Mouse (Mus musculus) adrenal gland, postnatal 10 days (tissue): ENCODE measurements around the gene Ppp2r5d. TPM values are rescaled to one million over a fixed set of nuclear protein-coding genes. Genes with fewer than 3 reads are reported as not detected.
A peak's percentile ranks its signal among the peaks of the same experiment; 100 is the strongest.

Experiments
- DNase-seq: peaks from one replicate; pipeline ENCODE4 v3.0.0; 2021; ENCODE audit warnings: mixed read lengths
- total RNA-seq, 2 experiments: library from RNA; stranded (reverse); gene quantifications; 2 replicates each; pipeline ENCODE4 v1.2.3; 2021

Ppp2r5d gene
- total RNA-seq, 2 experiments from 2014 or later: 43.7 to 49.7 TPM

- DNase-seq: peak; percentile 69
Observed at GRCm38 (mm10) chr17:46721077-46721476, 16.2 kb upstream of the Ppp2r5d start.

GRCm38 (mm10) chr17:46714756-46715481 is 10.0 kb upstream of the Ppp2r5d start:
- no peak for DNase-seq

- DNase-seq: no peak
Observed at GRCm38 (mm10) chr17:46713849-46714248, 8.9 kb upstream of the Ppp2r5d start.

- DNase-seq: no peak
Observed at GRCm38 (mm10) chr17:46712442-46712841, 7.5 kb upstream of the Ppp2r5d start.

- peak; percentile 88 for DNase-seq
Observed at GRCm38 (mm10) chr17:46711612-46712271, 6.8 kb upstream of the Ppp2r5d start.

- peak; percentile 96 for DNase-seq
Observed at GRCm38 (mm10) chr17:46710959-46711597, 6.2 kb upstream of the Ppp2r5d start, which contains the start of gene Pex6. Gene Pex6, plus strand, starts transcription at chr17:46711463.

GRCm38 (mm10) chr17:46706375-46707089 is 1.6 kb upstream of the Ppp2r5d start:
- peak; percentile 49 for DNase-seq

GRCm38 (mm10) chr17:46703971-46704886 is 682 bp downstream of the Ppp2r5d start:
- DNase-seq: no peak

GRCm38 (mm10) chr17:46702506-46702905 is 2.4 kb downstream of the Ppp2r5d start:
- no peak for DNase-seq

GRCm38 (mm10) chr17:46702100-46702499 is 2.8 kb downstream of the Ppp2r5d start:
- no peak for DNase-seq

GRCm38 (mm10) chr17:46701489-46701888 is 3.4 kb downstream of the Ppp2r5d start:
- no peak for DNase-seq

GRCm38 (mm10) chr17:46699912-46700311 is 5.0 kb downstream of the Ppp2r5d start:
- no peak for DNase-seq

- DNase-seq: no peak
Observed at GRCm38 (mm10) chr17:46699245-46699644, 5.7 kb downstream of the Ppp2r5d start.

- no peak for DNase-seq
Observed at GRCm38 (mm10) chr17:46698515-46698914, 6.4 kb downstream of the Ppp2r5d start.

GRCm38 (mm10) chr17:46694517-46695063 is 10.3 kb downstream of the Ppp2r5d start:
- DNase-seq: no peak

GRCm38 (mm10) chr17:46691390-46691789 is 13.5 kb downstream of the Ppp2r5d start:
- DNase-seq: no peak

- DNase-seq: no peak
Observed at GRCm38 (mm10) chr17:46690665-46691064, 14.2 kb downstream of the Ppp2r5d start.

GRCm38 (mm10) chr17:46685913-46686312 is 19.0 kb downstream of the Ppp2r5d start:
- no peak for DNase-seq

- DNase-seq: no peak
Observed at GRCm38 (mm10) chr17:46682654-46683389, 22.1 kb downstream of the Ppp2r5d start.

GRCm38 (mm10) chr17:46681466-46682118 is 23.3 kb downstream of the Ppp2r5d start:
- no peak for DNase-seq
